Mouse (Mus musculus) megakaryocyte, embryonic 14.5 days (primary cell): Measurements from ENCODE around the gene Nle1. TPM values are rescaled to one million over a fixed set of nuclear protein-coding genes. Genes with fewer than 3 reads are reported as not detected.
"Not testable (repeated sequence)": the region's sequence is repeated elsewhere in the genome, so short reads cannot be mapped to it uniquely, and the experiment has no call there.

Experiments
- H3K27me3 ChIP-seq: replicated peaks from 2 replicates; pipeline ENCODE3; 2012; ENCODE audit warnings: inconsistent platforms
- H3K36me3 ChIP-seq: replicated peaks from 2 replicates; pipeline ENCODE3; 2012; ENCODE audit warnings: low read length, inconsistent platforms, mixed read lengths
- H3K4me1 ChIP-seq: 2 replicates; pipeline ENCODE4 v1.6.1; 2012; ENCODE audit warnings: inconsistent platforms
- H3K4me3 ChIP-seq: replicated peaks from 2 replicates; pipeline ENCODE3; 2012; ENCODE audit warnings: moderate library complexity, mild to moderate bottlenecking, inconsistent platforms
- H3K9me3 ChIP-seq: 2 replicates; pipeline ENCODE4 v1.6.1; 2012; ENCODE audit warnings: inconsistent platforms
- FLI1 ChIP-seq: IDR thresholded peaks from 2 replicates; pipeline ENCODE4 v1.6.1; 2012; ENCODE audit warnings: low read length, inconsistent platforms, mixed read lengths
- GATA1 ChIP-seq: IDR thresholded peaks from 3 replicates; pipeline ENCODE4 v1.6.1; 2012; ENCODE audit warnings: mixed read lengths, low read length, inconsistent platforms, borderline replicate concordance
- polyA plus RNA-seq: library from polyadenylated mRNA; stranded (reverse); fragments of >175 nt; gene quantifications from 2 replicates; pipeline ENCODE4 v1.2.3, GENCODE M21; 2012; ENCODE audit warnings: low replicate concordance; ENCODE audit not compliant: insufficient read depth

Gene Nle1
- polyA plus RNA-seq, 1 experiment = 24.4 TPM

- Histone ChIP-seq H3K36me3 (no peaks in the 10 kb centered on the region), H3K4me1 (no peaks in the 10 kb centered on the region), H3K4me3 (no peak overlapping the region), H3K27me3 (peaks cover 77% of the 10 kb centered on the region), H3K9me3 (no peaks in the 10 kb centered on the region)
- no peak for TF ChIP-seq FLI1
- TF ChIP-seq GATA1 = no peak
Observed at GRCm38 (mm10) chr11:82945636-82946035, 37.4 kb upstream of the Nle1 start.

GRCm38 (mm10) chr11:82943336-82943735, 35.1 kb upstream of the Nle1 start:
- peaks cover 8% of the 10 kb centered on the region for H3K9me3 ChIP-seq

GRCm38 (mm10) chr11:82933186-82933585, 25.0 kb upstream of the Nle1 start:
- Histone ChIP-seq H3K9me3 (peaks cover 22% of the 10 kb centered on the region), H3K36me3 (no peaks in the 10 kb centered on the region), H3K4me3 (peak overlapping the region; percentile 86), H3K27me3 (peaks cover 80% of the 10 kb centered on the region), H3K4me1 (peaks cover 9% of the 10 kb centered on the region)
- no peak for TF ChIP-seq FLI1
- TF ChIP-seq GATA1 = no peak

More at GRCm38 (mm10) chr11:82943336-82943735, 35.1 kb upstream of the Nle1 start:
- Histone ChIP-seq H3K36me3 (no peaks in the 10 kb centered on the region), H3K27me3 (peaks cover 81% of the 10 kb centered on the region), H3K4me3 (no peak overlapping the region), H3K4me1 (no peaks in the 10 kb centered on the region)
- no peak for TF ChIP-seq FLI1
- no peak for TF ChIP-seq GATA1

- Histone ChIP-seq H3K9me3 (peaks cover 22% of the 10 kb centered on the region), H3K4me3 (peak overlapping the region; percentile 78), H3K27me3 (peaks cover 77% of the 10 kb centered on the region)
- not testable (repeated sequence) for H3K36me3 ChIP-seq, H3K4me1 ChIP-seq
Observed at GRCm38 (mm10) chr11:82931671-82932450, 23.6 kb upstream of the Nle1 start.

GRCm38 (mm10) chr11:82931161-82931560, 22.9 kb upstream of the Nle1 start:
- Histone ChIP-seq H3K27me3 (peaks cover 76% of the 10 kb centered on the region), H3K4me3 (peak overlapping the region; percentile 23)

GRCm38 (mm10) chr11:82930391-82930955, 22.3 kb upstream of the Nle1 start:
- not testable (repeated sequence) for H3K36me3 ChIP-seq, H3K4me3 ChIP-seq
- Histone ChIP-seq H3K4me1 (peaks cover 12% of the 10 kb centered on the region), H3K27me3 (peaks cover 76% of the 10 kb centered on the region), H3K9me3 (peaks cover 22% of the 10 kb centered on the region)

More at GRCm38 (mm10) chr11:82931161-82931560, 22.9 kb upstream of the Nle1 start:
- not testable (repeated sequence) for H3K36me3 ChIP-seq
- Histone ChIP-seq H3K9me3 (peaks cover 22% of the 10 kb centered on the region), H3K4me1 (peaks cover 11% of the 10 kb centered on the region)

GRCm38 (mm10) chr11:82929633-82929950, 21.4 kb upstream of the Nle1 start:
- no peaks in the 10 kb centered on the region for H3K36me3 ChIP-seq
- TF ChIP-seq FLI1 = no peak
- TF ChIP-seq GATA1 = no peak
- no peak overlapping the region for H3K4me3 ChIP-seq
- H3K9me3 ChIP-seq = peaks cover 22% of the 10 kb centered on the region
- H3K4me1 ChIP-seq = peaks cover 12% of the 10 kb centered on the region
- peaks cover 76% of the 10 kb centered on the region for H3K27me3 ChIP-seq

GRCm38 (mm10) chr11:82928897-82929632, 20.9 kb upstream of the Nle1 start:
- Histone ChIP-seq H3K9me3 (peaks cover 22% of the 10 kb centered on the region), H3K27me3 (peaks cover 71% of the 10 kb centered on the region), H3K4me1 (peaks cover 12% of the 10 kb centered on the region), H3K4me3 (no peak overlapping the region), H3K36me3 (no peaks in the 10 kb centered on the region)
- TF ChIP-seq FLI1 (no peak), GATA1 (no peak)

GRCm38 (mm10) chr11:82923910-82924309, 15.7 kb upstream of the Nle1 start:
- H3K36me3 ChIP-seq = not testable (repeated sequence)

GRCm38 (mm10) chr11:82921691-82922090, 13.5 kb upstream of the Nle1 start:
- Histone ChIP-seq H3K4me3 (no peak overlapping the region), H3K27me3 (peaks cover 76% of the 10 kb centered on the region), H3K36me3 (no peaks in the 10 kb centered on the region), H3K9me3 (no peaks in the 10 kb centered on the region), H3K4me1 (0 out of 2 replicates have a peak, but pooled peaks cover 3% of the 10 kb centered on the region)
- TF ChIP-seq FLI1 = no peak
- no peak for TF ChIP-seq GATA1

More at GRCm38 (mm10) chr11:82923910-82924309, 15.7 kb upstream of the Nle1 start:
- H3K4me3 ChIP-seq, H3K4me1 ChIP-seq: not testable (repeated sequence)
- H3K9me3 ChIP-seq = peaks cover 12% of the 10 kb centered on the region
- H3K27me3 ChIP-seq = peaks cover 79% of the 10 kb centered on the region

- Histone ChIP-seq H3K9me3 (no peaks in the 10 kb centered on the region), H3K27me3 (peaks cover 68% of the 10 kb centered on the region), H3K4me3 (no peak overlapping the region), H3K4me1 (no peaks in the 10 kb centered on the region), H3K36me3 (no peaks in the 10 kb centered on the region)
- TF ChIP-seq FLI1 (no peak), GATA1 (no peak)
Observed at GRCm38 (mm10) chr11:82920768-82921167, 12.6 kb upstream of the Nle1 start.
